Mouse (Mus musculus) urinary bladder, postnatal 10 days (tissue): Measurements from ENCODE around the gene Crlf2.

Experiments
- DNase-seq: peaks from one replicate; pipeline ENCODE4 v3.0.0; 2022; ENCODE audit warnings: low spot score

The Crlf2 gene

GRCm38 (mm10) chr5:109558404-109559160 lies at the start of gene Crlf2:
Gene Crlf2 (minus strand): TSS chr5:109558993.
- DNase-seq, result peak; percentile 69

DNA sequence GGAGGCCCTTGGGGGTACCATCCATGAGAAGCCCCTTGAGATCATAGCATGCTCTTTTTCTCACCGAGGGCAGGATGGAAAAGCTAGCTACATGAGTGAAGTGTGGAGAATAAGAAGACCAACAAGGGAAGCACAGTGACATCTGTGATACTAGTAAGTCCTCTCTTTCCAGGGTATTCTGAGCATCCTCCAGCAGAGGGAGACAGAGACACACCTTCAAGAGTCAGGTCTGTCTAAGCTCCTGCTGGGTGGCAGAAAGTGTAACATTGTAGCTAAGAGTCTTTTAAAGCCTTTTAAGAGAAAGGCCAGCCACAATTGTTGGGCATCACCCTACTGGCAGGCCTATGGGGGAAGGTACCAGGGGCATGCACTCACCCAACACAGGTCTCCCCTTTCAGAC lies 43.8 kb upstream of the Crlf2 start:
- no peak for DNase-seq

DNA sequence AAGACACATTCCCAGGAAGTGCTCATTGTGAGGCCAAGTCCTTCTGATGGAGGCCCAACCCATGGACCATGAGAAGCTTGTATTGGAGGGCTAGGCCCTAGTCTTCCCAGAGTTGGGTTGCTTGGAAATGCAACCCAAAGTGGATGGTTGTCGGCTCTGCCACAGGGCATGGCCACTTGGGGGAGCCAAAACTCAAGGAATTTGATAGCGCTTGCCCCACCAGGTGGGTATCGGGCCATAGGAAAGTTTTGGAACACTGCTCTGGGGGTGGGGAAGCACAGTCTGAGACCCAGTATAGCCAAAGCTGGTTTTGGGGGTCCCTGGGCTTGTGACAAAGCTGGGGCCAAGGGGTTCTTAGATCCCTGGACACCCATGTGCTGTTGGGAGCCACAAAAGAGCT lies 42.3 kb upstream of the Crlf2 start:
- DNase-seq, result no peak

DNA sequence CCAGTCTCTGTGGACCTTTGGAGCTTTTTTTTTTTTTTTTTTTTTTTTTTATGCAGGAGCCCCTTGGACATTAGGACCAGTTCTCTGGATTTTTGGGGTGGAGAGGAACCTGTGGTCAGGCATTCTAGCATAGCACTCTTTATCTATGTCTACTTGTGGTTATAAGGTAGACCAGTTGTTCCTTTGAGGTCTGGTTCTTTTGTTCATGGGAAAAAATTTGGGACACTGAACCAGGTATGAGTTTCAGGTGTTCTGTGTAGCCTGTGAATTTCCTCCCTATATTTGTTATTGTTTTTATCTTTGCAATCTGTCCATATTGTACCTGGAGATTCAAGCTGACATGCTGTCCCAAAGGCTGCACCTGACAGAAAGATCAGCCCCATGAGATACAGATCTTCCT lies 40.1 kb upstream of the Crlf2 start:
- no peak for DNase-seq

DNA sequence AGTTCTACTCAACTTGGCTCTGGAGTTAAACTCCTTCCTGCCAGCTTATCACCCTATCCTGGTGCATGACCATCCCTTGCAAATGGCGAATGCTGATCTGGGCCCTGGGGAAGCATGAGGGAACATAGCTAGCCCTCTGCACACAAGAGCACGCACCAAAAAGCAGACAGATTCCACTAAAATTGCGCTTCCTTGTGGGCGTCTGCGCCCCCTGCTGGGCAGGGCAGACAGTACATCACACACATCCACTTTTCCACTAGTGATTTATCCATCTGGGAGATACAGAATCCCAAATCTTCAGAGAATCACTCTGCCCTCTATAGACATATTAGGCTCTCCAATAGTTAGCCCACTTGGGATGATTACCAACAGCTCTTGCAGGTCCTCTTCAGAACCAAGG lies 37.9 kb upstream of the Crlf2 start:
- no peak for DNase-seq

GRCm38 (mm10) chr5:109562829-109563228 lies 4.0 kb upstream of the Crlf2 start:
- no peak for DNase-seq

DNA sequence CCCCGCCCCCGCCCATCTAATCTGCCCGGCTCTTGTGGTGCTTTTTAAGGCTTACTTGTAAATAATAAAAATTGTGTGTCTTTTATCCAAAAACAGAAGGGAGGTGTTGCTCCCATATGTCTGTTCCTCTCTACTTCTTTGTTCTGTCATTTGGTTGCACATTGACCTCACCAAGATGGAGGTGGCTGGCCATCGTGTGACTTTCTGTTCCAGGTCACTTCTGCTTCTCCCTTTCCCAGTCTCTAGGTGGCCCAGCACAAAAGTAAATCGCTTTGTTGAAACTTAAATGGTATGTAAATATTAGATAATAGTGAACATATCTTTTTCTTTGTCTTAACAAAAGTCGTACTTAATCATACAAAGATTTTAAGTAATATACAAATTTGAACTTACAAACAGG lies 398 bp upstream of the Crlf2 start:
- no peak for DNase-seq

- no peak for DNase-seq
Observed at GRCm38 (mm10) chr5:109558123-109558403, 730 bp downstream of the Crlf2 start.

- DNase-seq, result peak; percentile 89
Observed at GRCm38 (mm10) chr5:109557321-109558122, 1.3 kb downstream of the Crlf2 start.

DNA sequence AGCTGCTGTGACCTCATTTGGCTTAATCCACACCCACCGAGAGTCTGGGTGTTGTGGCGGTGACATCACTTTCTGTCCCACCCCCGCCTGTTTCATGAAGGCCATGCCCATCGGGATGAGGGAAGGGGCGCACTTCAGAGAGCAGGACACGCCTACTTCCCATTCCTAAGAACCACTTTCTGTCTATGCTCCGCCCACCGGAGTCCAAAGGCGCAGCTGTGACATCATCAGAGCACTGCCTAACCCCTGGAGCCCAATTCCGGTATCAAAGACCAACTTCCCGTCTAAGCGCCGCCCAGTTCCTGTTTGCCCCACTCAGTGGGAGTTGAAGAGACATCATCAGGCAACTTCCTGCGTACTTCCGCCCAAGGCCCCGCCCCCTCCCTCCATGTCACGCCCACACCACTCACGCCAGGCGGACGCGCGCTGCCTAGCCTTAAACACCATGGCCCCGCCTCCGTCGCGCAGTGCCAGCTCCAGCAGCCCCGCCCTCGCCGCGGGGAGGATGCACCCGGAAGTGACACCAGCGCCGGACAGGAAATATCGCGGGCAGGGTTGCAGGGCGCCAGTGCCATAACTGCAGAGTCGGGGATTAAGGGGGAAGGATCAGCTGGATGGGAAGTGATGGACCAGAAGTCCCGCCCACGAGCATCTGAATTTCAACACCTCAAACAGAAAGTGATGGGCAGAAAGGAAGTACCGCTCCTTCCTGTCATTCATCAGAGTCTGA lies 2.0 kb downstream of the Crlf2 start:
- peak; percentile 73 for DNase-seq

DNA sequence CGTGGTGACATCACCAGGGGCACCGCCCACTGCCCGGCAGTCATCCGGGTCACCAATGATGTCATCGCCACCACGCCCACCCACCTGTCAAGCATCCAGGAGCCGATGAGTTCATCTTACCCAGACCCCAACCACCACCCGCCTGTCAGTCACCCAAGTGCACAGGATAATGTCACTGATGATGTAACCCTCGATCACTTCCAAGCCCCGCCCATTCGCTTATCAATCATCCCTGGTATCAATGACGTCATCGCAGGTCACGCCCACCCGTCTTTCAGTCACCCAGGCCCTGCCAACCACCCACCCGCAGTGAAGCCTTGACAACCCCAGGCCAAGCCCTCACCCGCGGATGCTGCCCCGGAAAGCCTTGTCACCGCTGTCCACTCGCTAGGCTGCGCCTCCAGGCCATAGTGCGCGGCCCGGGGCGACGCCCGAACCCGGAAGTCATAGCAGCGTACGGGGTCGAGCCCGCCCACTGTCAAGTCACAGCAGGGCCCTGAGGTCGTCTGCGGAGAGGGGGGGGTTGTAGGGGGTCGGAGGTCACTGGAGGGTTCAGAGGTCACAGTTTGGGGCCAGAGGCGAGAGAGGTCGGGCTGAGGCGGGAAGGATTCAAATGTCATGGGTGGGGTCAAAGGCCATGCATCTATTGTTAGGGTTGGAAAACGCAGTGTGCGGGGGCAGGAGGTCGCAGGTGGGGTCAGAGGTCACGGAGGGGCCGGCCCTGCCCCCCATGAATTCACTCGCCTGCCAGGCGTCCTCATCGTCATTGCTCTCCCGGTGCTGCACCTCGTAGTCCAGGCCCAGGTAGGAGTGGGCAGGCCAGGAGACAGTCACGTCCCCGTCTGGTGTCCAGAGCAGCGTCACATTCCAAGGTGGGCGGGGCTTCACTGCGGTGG lies 2.9 kb downstream of the Crlf2 start:
- peak; percentile 15 for DNase-seq

- no peak for DNase-seq
Observed at GRCm38 (mm10) chr5:109555236-109555675, 3.5 kb downstream of the Crlf2 start.

DNA sequence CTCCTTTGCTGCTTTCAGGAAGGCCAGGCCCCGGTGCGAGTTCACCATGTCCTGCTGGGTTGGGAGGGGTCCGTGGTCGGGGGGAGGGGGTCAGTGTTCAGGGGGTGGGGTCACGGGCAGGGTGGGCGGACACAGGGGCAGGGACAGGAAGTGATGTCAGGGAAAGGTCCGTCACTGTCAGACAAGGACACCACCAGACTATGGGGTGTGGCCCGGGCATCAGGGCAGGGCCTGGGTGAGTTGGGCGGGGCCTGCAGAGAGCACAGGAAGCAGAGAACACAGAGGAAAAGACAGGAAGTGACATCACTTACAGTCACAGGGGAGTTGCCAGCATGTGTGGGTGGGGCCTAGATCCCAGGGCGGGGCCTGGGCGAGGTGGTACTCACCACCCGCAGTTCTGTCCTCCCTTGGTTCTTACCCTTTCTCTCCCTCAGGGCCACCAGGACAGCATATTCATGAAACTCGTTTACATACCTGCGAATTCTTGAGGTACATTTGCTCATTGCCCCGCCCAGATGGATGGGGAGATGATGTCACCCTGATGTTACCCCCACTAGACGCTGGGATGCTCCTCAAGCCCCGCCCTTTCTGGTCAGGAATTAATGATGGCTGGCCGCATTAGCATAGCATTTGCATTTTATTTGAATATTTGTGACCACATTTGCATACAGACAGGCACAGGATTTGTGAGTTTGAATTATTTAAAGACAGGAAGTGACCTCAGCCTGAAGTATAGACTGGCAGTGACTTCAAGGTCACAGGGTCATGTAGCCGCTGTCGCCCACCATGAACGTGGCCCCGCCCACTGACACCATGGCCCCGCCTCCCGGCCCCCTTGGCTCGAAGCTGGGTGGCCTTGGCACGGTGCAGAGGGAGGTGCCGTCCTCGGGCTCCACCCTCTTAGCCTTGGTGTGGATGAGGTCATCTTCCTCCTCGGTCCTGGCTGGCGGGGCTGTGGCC lies 4.4 kb downstream of the Crlf2 start:
- DNase-seq, result no peak

GRCm38 (mm10) chr5:109553160-109553930 lies 5.4 kb downstream of the Crlf2 start:
- no peak for DNase-seq

DNA sequence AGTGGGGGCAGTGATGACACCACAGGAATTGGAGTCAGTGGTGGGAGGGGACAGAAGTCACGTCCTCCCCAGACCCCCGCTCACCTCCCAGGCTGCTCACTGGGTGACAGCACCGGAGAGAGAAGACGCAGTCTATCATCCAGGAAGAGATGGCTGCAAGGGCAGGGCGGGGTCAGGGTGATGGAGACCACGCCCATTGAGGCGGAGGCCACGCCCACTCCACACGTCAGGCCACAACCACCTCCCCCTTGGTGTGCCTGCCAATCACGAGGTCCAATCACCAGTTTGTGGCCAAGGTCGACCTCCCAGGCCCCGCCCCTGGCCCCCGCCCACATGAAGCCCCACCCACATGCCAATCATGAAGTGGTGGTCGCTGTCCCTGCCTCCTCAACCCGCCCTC lies 6.3 kb downstream of the Crlf2 start:
- no peak for DNase-seq

DNA sequence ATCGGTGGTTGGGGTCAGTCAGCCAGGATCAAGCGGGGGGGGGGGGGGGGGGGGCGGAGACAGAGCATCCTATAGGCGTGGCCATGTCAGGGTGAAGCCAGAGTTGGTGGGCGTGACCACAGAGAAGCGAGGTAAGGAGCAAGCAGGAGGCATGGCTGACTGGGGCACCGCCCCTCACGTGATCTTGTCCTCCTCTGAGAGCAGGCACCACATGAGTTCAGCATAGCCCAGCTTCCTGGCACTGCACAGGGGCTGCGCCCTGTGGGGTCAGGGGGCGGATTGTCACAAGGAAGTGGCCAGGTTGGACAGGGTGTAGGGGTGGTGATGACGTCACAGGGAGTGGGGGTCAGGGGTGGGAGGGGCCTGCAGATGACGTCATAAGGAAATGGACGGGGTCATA lies 6.7 kb downstream of the Crlf2 start:
- no peak for DNase-seq

GRCm38 (mm10) chr5:109551041-109551765 lies 7.6 kb downstream of the Crlf2 start:
- DNase-seq, result no peak

DNA sequence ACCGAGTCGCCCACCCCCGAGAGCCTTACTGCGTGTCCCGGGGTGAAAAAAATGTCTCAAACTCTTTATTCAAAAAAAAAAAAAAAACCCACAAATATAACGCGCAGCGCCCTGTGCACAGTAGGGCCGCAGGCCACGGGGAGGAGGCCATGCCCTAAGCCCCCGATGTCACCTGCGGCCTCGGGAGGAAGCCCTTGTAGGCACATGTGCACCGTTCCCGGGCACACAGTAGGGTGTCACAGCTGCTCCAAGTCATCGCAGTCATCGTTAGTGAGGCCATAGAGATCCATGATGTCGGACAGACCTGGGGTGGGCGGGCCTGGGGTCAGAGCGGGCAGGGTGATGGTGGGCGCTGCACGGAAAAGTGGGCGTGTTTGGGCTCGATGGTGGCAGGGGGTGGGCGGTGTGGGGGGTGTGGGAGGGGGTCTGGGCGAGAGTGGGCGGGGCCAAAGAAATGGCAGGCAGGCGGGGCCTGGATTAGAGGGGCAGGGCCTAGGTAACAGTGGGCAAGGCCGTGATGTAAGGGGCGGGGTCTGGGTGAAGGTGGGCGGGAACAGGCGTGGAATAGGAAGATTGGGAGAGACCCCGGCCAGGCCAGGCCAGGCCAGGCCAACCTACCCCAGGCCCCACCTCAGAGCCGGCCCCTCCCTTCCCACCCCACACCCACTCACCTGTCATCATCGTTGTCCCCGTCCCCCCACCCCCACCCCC lies 8.4 kb downstream of the Crlf2 start:
- no peak for DNase-seq

DNA sequence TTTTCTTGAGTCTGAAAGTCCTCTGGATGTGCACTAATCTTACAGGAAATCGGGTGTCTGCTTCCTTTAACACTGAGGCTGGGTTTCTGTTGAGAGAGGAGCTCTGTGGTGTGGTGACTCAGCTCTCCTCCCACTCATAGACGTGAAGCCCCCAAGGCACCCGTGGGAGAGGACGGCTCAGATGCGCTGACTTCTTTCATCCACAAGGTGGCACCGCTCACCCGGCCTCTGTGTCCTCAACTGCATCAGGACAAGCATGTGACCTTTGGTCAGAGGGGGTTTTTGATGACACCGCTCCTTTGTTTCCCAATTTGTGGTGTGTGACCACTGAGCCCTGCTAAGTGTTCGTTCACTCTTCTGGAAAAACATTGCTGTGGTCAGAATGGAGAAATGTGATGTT lies 10.1 kb downstream of the Crlf2 start:
- DNase-seq, result no peak
